8 mouse cellular contexts compared by ENCODE assay signal in the genomic region with DNA sequence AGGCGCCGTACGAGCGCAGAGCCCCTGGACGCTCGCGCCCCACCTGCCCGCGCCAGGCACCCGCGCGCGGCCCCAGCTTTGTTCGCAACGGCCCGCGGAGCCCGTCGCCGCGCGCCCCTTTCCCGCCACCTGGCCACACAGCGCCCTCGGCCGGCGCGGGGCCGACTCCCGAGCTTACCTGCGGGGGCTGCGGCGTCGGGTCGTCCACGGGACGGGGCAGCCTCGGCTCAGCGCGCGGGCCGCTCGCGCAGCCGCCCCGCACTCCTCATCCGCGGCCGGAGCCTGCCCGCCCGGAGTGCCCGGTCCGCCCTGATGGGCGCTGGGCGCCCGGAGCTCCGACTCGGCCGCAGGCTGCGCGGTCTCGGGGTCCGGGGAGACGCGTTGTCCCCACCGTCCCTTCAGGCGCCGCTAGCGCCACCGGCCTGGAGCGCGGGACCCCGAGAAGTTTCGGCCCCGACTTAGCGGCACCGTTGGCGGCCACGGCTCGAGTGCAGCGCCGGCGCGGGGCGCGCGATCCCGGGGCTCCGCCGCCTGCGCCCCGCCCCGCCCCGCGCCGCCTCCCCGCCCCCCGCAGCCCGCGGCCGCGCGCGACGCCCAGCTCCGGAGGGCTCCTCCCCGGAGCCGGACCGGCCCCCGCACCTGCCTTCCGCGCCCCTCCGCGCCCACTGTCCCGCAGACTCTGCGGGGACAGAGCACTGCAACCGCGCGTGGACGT. TPM values are rescaled to one million over a fixed set of nuclear protein-coding genes. Genes with fewer than 3 reads are reported as not detected.
DNase-seq lines count a peak whose midpoint lies in the region; ATAC-seq and TF ChIP-seq lines count a peak whose summit lies in the region.

A gene (minus strand): TSS at position 545 of the 715 bp plus-strand sequence.

- intact Hi-C loops in heart, postnatal 25 days (cut with DNase I), result loop anchor here (5.0 kb wide), 1 partner anchor 52 kb away; no protein-coding TSS in a partner anchor

- no peak for TF ChIP-seq POLR2A in embryonic fibroblast, embryonic 13.5 days (IDR thresholded peaks at IDR 0.05; ENCODE audit: low read depth, low read length)

- H3K9ac ChIP-seq in heart, embryonic 12.5 days, result peak within 1 kb of the TSS; percentile 77
- peak within 1 kb of the TSS; percentile 75 for H3K9ac ChIP-seq in intestine, embryonic 16.5 days (ENCODE audit: low read depth, low read length)
- H3K9ac ChIP-seq in midbrain, embryonic 14.5 days (replicated peaks; ENCODE audit: low read length), result peak within 1 kb of the TSS; percentile 64

- 2% methylated on average over 119 of the region's 120 CpGs for WGBS in heart, embryonic 12.5 days
- under 1% methylated on average over 117 of the region's 120 CpGs for WGBS in intestine, embryonic 16.5 days
- under 1% methylated on average over 100 of the region's 120 CpGs for WGBS in midbrain, embryonic 14.5 days

- peak within 1 kb of the TSS; percentile 70 for H3K4me3 ChIP-seq in heart, embryonic 12.5 days
- H3K4me3 ChIP-seq in embryonic fibroblast, embryonic 13.5 days (ENCODE audit: insufficient read depth, low read length), result peak within 1 kb of the TSS; percentile 31
- peak within 1 kb of the TSS; percentile 73 for H3K4me3 ChIP-seq in intestine, embryonic 16.5 days (ENCODE audit: low read length)
- peak within 1 kb of the TSS; percentile 71 for H3K4me3 ChIP-seq in midbrain, embryonic 14.5 days (replicated peaks; ENCODE audit: low read depth, low read length)

- peak; percentile 64 for ATAC-seq in heart, embryonic 12.5 days (ENCODE audit: insufficient number of reproducible peaks, low FRiP score)
- peak; percentile 82 for ATAC-seq in intestine, embryonic 16.5 days
- ATAC-seq in midbrain, embryonic 14.5 days (ENCODE audit: low FRiP score, low TSS enrichment), result peak; percentile 58
- no peak for ATAC-seq in megakaryocyte-erythroid progenitor cell, adult 5-6 weeks (replicated peaks; ENCODE audit: low FRiP score, low TSS enrichment, poor library complexity, severe bottlenecking)

- no peak for TF ChIP-seq CTCF in embryonic fibroblast, embryonic 13.5 days (IDR thresholded peaks at IDR 0.05; ENCODE audit: borderline replicate concordance, insufficient read depth, low read length)

- no peaks in the 10 kb centered on the region; the same call in 1 of the 2 replicates for H3K4me1 ChIP-seq in heart, embryonic 12.5 days (replicated peaks)
- H3K4me1 ChIP-seq in embryonic fibroblast, embryonic 13.5 days (ENCODE audit: control insufficient read depth, insufficient read depth, low read length), result no peaks in the 10 kb centered on the region
- peaks cover 2% of the 10 kb centered on the region; the same call in 1 of the 2 replicates for H3K4me1 ChIP-seq in intestine, embryonic 16.5 days (ENCODE audit: control insufficient read depth, insufficient read depth, low read length)
- H3K4me1 ChIP-seq in midbrain, embryonic 14.5 days (ENCODE audit: control insufficient read depth, insufficient read depth, low read length), result peaks cover 5% of the 10 kb centered on the region

- DNase-seq in heart, postnatal 25 days (ENCODE audit: low spot score), result no peak
- peak; percentile 25 for DNase-seq in ZHBTc4 (ENCODE audit: low read depth, low spot score)
- DNase-seq in midbrain, embryonic 14.5 days, result peak; percentile 65
- DNase-seq in c-Kit-positive CD71-positive TER-119-positive erythroid progenitor cells, embryonic 14.5 days (ENCODE audit: low spot score), result no peak

- H3K9me3 ChIP-seq in heart, embryonic 12.5 days (replicated peaks), result no peaks in the 10 kb centered on the region
- no peaks in the 10 kb centered on the region for H3K9me3 ChIP-seq in intestine, embryonic 16.5 days (ENCODE audit: control insufficient read depth, low read length)
- H3K9me3 ChIP-seq in midbrain, embryonic 14.5 days (ENCODE audit: control insufficient read depth, low read length), result no peaks in the 10 kb centered on the region

- peaks cover 33% of the 10 kb centered on the region for H3K27me3 ChIP-seq in heart, embryonic 12.5 days (replicated peaks)
- H3K27me3 ChIP-seq in intestine, embryonic 16.5 days (replicated peaks; ENCODE audit: control insufficient read depth, insufficient read depth, low read length), result peaks cover 15% of the 10 kb centered on the region
- peaks cover 24% of the 10 kb centered on the region for H3K27me3 ChIP-seq in midbrain, embryonic 14.5 days (ENCODE audit: control insufficient read depth, insufficient read depth, low read length)

- H3K27ac ChIP-seq in heart, embryonic 12.5 days (ENCODE audit: poor library complexity, severe bottlenecking), result no peak within 1 kb of the TSS
- no peak within 1 kb of the TSS for H3K27ac ChIP-seq in embryonic fibroblast, embryonic 13.5 days (ENCODE audit: insufficient read depth, low read length)
- H3K27ac ChIP-seq in intestine, embryonic 16.5 days (ENCODE audit: low read length), result no peak within 1 kb of the TSS; the same call in 1 of the 2 replicates
- no peak within 1 kb of the TSS for H3K27ac ChIP-seq in midbrain, embryonic 14.5 days (replicated peaks; ENCODE audit: low read depth, low read length)

- no peaks in the 10 kb centered on the region for H3K36me3 ChIP-seq in heart, embryonic 12.5 days
- H3K36me3 ChIP-seq in intestine, embryonic 16.5 days (ENCODE audit: control insufficient read depth, insufficient read depth, low read length), result no peaks in the 10 kb centered on the region
- H3K36me3 ChIP-seq in midbrain, embryonic 14.5 days (ENCODE audit: control insufficient read depth, insufficient read depth, low read length), result no peaks in the 10 kb centered on the region

- H3K4me2 ChIP-seq in heart, embryonic 12.5 days, result peak within 1 kb of the TSS; percentile 93
- H3K4me2 ChIP-seq in intestine, embryonic 16.5 days (ENCODE audit: low read depth, low read length), result peak within 1 kb of the TSS; percentile 96
- H3K4me2 ChIP-seq in midbrain, embryonic 14.5 days (ENCODE audit: low read length), result peak within 1 kb of the TSS; percentile 95

RNA-seq across cellular contexts. Expression of the gene that starts here (rescaled TPM):
- polyA plus RNA-seq in heart, embryonic 12.5 days (2016; fragmentation: Nextera tagmentation; extraction: Ambion mirVana), result 8.9 and 9.2 TPM in 2 replicates
- 1 to 10 TPM; 3.1 to 3.6 TPM for total RNA-seq in heart, postnatal 25 days (2021)
- polyA plus RNA-seq in embryonic fibroblast, embryonic 13.5 days (2011; ENCODE audit: insufficient read length, low read depth, missing spikeins), result 3.9 and 4.0 TPM in 2 replicates
- polyA plus RNA-seq in intestine, embryonic 16.5 days (2015; fragmentation: Nextera tagmentation; extraction: Ambion mirVana), result 4.0 and 4.8 TPM in 2 replicates
- 1.4 and 3.0 TPM in 2 replicates for polyA plus RNA-seq in midbrain, embryonic 14.5 days (2014; fragmentation: Nextera tagmentation; extraction: Ambion mirVana)
- not detected in 2 replicates for total RNA-seq in megakaryocyte-erythroid progenitor cell, adult 5-6 weeks (2014; fragmentation: Nextera tagmentation)
- not detected in 2 replicates for total RNA-seq in megakaryocyte-erythroid progenitor cell, adult 5-6 weeks (2017)

Comparison
In these comparisons a context has a peak if more than half of its experiments do, and no peak if none do; other contexts are left out.
1. RNA of the gene that starts here (total RNA-seq): 3.1 to 3.6 TPM in heart, postnatal 25 days; not detected in megakaryocyte-erythroid progenitor cell, adult 5-6 weeks; every median in the first group is over 4 times any median in the second.
2. DNase-seq: peak in ZHBTc4 (single experiment) and midbrain, embryonic 14.5 days (single experiment); none in heart, postnatal 25 days (single experiment) and c-Kit-positive CD71-positive TER-119-positive erythroid progenitor cells, embryonic 14.5 days (single experiment).
3. Peak in every context shown above with its lines, with median percentiles within 50 percentile points of each other: H3K4me2 ChIP-seq, H3K4me3 ChIP-seq and H3K9ac ChIP-seq.